Mouse (Mus musculus): Measurements from ENCODE around the gene 1810062G17Rik.

Gene 1810062G17Rik

GRCm38 (mm10) chr3:36475532-36476087 lies at the start of gene 1810062G17Rik, which contains the start of gene Anxa5:
Gene 1810062G17Rik (plus strand): TSS chr3:36475937.
Gene Anxa5 (minus strand): TSS chr3:36475894.
- peak; percentile 70 to 81 for DNase-seq (ENCODE audit: low spot score in 2 of 2)

DNA sequence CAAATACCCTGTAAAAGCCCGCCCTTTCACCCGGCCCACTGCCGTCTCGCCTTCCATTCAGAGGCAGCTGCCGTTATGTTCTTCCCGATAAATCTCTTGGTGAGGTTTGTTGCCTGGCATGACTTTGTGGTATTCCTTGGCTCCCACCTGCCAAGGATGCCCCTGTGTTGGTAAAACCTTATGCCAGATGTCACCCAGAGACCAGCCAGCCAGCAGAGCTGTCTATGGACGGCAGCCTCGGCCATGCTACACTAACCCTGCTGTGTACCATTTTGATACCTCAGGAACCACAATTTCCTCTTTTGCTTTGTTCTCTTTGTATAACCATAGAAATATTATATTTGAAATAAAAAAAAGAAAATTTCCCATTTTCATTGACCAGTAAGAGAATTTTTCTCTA lies 48.4 kb upstream of the 1810062G17Rik start:
- no peak for DNase-seq (ENCODE audit: low spot score in 2 of 2)

DNA sequence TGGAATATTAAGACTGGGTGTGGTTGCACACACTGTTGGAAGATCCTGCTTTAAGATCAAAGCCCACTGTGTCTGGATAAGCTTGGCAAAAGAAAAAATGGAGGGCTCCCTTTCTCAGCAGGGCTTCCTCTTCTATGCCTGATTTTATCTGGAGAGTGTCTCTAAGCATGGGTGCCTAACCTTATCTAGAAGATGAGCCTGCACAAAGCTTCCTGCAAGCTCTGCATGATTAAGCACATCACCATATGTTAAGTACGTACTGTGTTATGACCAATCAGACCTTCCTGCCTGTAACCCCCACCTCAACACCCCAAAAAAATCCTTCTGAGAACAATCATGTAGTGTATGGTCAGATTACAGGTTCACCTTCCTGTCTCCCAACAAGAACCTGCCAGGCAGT lies 45.4 kb upstream of the 1810062G17Rik start:
- no peak for DNase-seq (ENCODE audit: low spot score in 2 of 2)

DNA sequence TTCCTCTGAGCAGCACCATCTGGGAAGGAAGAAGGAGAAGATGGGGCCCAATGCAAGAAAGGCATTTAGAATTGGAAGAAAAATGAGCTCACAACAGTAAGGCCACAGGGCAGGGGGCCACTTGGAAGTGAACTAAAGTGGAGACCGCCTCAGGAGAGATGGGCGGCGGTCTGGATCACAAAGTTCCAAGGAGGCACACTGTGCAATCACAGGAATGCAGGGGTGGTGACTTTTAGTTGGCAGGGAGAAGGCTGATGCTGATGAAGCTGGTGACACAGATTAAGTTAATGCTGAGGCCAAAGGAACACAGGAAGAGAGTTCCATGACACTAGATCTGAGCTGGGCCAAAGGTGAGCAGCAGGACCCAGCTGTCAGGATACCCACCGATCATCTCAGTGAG lies 35.5 kb upstream of the 1810062G17Rik start:
- no peak for DNase-seq (ENCODE audit: low spot score in 2 of 2)

DNA sequence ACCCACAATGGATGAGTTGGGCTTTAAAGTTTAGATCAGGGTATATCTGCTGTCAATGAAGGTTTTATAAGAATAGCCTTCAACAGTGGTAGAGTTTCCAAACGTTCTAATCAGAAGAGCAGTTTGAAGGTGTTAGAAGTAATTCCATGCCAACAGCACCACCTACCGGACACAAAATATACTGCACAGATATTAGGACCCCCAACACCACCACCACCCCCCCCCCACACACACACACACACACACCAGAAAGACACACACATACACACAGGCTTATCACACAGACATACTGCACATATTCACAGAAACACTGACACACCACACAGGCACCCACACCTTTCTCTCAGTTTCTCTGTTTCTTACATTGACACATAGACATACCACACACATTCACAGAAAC lies 33.3 kb upstream of the 1810062G17Rik start:
- peak in 1 of 2 experiments; percentile 38 for DNase-seq (ENCODE audit: low spot score in 2 of 2)

- no peak for DNase-seq (ENCODE audit: low spot score in 2 of 2)
Measured at GRCm38 (mm10) chr3:36446041-36446440, 29.7 kb upstream of the 1810062G17Rik start.

DNA sequence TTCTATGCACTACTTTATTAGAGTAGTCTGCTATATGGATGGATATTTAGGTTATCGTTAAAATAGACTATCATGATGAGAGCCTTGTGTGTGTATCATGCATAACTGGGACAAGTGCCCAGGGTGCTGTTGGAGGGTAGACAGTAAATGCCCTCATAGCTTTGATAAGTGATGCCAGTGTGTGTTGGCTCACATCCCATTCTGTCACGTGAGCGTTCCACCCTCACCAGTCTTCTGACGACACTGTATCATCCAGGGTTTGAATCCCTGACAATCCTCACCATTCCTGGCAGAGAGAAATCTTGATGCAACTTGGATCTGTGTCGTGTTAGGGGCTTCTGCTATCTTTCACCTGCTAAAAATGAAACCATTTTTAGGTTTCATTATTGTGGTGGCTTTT lies 29.2 kb upstream of the 1810062G17Rik start:
- no peak for DNase-seq (ENCODE audit: low spot score in 2 of 2)

- DNase-seq (ENCODE audit: low spot score in 2 of 2) = no peak
Measured at GRCm38 (mm10) chr3:36446918-36447317, 28.8 kb upstream of the 1810062G17Rik start.

DNA sequence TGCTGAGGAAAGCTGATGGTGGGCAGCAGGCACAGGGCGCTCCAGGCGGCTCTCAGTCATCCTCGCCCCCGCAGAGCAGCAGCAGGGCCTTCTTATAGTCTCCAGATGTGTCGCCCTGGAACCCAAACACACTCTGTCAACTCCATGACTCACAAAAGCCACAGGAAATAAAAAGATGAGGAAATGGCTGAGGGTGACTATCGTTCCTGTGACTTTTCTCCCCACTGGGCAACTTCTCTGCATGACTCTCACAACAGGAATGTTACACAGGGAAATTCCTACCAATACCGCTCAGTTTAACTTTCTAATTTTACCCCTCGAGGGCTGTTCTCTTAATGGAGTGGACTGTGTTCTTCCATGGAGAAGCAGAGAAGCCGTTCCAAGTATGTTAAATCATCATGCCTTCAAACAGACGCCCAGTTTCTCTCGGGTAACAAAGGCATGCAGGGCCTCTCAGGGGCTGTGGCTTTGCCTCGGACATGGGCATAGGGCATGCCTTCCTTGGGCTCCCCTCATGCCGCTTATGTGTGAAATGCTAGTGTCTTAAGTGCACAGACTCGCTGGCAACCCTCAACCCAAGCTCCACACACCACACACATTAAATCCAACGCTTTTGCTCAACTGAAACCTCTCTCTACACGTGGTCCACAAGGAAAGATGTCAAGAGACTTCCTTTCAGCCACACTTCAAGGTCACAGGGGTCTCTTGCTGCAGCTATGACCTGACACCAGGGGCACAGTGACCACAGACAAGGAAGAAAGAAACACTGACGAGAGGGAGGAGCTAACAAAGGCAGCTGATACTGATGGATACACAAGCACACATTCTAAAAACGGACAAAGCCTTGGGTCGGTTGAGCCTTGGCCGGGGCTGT lies 26.2 kb upstream of the 1810062G17Rik start:
- no peak for DNase-seq (ENCODE audit: low spot score in 2 of 2)

DNA sequence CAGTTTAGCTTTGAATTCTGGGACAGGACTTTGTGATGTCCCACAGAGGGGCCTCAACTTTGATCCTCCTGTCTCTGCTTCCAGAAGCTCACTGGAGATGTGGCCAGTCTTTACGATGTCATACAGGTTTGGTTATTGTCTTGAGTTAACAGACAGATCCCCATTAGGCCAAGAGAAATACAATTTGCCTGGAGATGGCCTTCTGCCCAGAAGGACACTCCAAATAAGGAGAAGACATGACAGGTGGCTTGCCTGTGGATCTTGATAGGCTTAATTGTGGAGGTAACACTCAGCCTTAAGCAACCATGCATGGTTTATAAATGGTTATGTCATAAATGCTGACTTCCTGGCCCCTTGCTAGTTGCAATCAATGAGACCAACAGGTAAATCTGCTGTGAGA lies 23.2 kb upstream of the 1810062G17Rik start:
- DNase-seq (ENCODE audit: low spot score in 2 of 2) = no peak

- DNase-seq (ENCODE audit: low spot score in 2 of 2) = no peak
Measured at GRCm38 (mm10) chr3:36455124-36455523, 20.6 kb upstream of the 1810062G17Rik start.

- DNase-seq (ENCODE audit: low spot score in 2 of 2) = no peak
Measured at GRCm38 (mm10) chr3:36455566-36455965, 20.2 kb upstream of the 1810062G17Rik start.

DNA sequence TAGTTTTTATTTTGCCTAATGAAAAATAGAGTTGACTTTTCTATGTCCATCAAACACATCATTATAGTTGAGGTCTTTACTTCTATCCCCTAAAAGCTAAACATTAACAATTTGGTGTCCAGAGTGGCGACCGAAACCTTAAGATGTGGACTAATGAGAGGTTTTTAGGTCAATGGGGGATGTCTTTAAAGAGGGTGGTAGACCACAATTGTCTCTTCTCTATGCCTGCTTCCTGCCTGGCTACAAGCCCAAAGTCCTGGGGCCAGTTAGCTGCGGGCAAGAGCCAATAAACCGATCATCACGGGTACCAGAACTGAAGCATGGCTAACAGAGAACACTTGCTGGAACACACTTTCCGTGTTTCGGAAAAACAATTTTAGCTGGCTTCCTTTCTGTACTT lies 15.0 kb upstream of the 1810062G17Rik start:
- DNase-seq (ENCODE audit: low spot score in 2 of 2) = no peak

DNA sequence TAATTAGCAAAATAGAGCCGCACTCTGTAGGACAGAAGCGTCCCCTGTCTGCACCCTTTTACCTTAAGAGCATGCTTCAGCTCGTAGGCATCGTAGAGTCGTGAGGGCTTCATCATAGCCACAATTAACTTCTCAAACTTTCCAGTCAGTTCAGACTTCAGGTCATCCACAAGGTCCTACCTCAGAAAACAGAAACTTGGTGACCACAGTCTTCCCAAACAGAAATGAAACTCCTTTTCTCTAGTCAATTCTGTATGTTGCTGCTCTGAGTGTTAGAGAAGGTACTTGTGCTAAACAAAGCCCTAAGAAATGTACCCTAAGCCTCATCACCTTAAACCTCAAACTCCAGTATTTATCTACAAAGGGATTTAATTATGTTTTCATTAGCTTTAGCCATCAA lies 13.9 kb upstream of the 1810062G17Rik start:
- DNase-seq (ENCODE audit: low spot score in 2 of 2) = no peak

GRCm38 (mm10) chr3:36462348-36462747 lies 13.4 kb upstream of the 1810062G17Rik start:
- no peak for DNase-seq (ENCODE audit: low spot score in 2 of 2)

DNA sequence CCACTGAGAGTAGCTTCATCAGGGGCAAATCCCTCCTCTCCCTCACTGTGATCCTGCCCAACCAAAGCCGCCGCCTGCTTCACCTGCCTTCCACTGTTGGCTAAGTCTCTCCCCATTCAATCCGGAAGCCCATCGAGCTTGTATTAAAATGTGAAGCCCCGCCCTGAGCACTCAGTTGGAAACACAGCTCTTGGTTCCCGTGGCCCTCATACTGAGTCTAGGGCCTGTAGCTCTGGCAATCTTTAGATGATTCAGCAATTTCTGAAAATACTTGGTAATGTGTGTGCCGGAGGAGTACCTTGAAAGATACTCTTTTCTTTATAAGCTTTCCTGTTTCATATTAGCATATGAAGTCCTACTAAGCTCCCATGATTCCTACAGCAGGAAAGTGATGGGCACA lies 10.2 kb upstream of the 1810062G17Rik start:
- DNase-seq (ENCODE audit: low spot score in 2 of 2) = no peak

GRCm38 (mm10) chr3:36467632-36468031 lies 8.1 kb upstream of the 1810062G17Rik start:
- DNase-seq (ENCODE audit: low spot score in 2 of 2) = no peak

- DNase-seq (ENCODE audit: low spot score in 2 of 2) = no peak
Measured at GRCm38 (mm10) chr3:36468871-36469270, 6.9 kb upstream of the 1810062G17Rik start.

DNA sequence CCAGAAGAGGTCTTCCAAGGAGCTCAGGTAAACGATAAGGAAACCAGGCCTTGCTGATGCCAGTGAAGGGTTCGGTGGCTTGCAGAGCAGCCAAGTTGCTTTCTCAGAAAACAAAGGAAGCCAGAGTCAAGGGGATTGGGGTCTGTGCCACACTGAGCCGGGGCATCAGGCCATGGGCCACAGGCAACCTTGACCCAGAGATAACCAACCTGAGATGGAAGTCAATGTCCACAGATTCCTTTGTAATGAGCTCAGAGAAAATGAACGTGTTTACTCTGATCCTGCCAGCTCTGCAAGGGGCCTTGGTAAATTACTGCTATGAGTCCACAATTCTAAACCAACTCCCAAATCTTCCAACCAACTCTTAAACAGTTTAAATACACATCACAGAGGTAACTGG lies 3.9 kb upstream of the 1810062G17Rik start:
- DNase-seq (ENCODE audit: low spot score in 2 of 2) = no peak

DNA sequence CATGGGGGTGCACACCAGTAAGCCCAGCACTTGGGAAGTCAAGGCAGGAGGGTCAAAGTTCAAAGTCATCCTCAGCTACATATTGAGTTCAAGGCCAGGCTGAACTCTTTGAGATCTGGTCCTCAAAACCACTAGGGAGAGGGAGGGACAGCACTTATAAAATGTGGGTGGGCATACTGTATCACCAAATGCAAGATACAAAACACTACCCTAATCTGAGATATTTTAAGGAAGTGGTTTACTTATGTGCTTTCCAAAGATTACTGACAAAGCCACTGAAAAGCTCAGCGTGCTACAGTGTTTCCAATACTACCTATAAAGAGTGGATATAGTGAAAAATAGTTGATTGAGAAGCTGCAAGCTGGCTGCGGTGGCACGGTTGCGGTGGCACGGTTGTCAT lies 2.5 kb upstream of the 1810062G17Rik start:
- no peak for DNase-seq (ENCODE audit: low spot score in 2 of 2)

DNA sequence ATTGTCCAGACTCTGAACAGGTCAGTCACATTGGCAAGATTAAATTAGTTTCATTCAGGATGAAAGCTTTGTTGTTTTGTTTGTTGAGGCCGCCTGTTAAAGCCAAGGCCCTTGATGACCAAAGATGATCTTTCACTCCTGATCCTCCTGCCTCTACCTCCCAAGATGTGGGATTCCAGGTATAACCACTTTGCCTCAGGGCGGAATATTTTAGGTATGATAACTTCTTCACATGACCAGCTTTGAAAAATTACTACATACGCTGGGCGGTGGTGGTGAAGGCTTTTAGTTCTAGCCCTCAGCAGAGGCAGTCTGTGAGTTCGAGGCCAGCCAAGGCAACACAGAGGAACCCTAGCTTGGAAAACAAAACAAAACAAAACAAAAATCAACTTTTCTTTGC lies 1.3 kb upstream of the 1810062G17Rik start:
- DNase-seq (ENCODE audit: low spot score in 2 of 2) = no peak

DNA sequence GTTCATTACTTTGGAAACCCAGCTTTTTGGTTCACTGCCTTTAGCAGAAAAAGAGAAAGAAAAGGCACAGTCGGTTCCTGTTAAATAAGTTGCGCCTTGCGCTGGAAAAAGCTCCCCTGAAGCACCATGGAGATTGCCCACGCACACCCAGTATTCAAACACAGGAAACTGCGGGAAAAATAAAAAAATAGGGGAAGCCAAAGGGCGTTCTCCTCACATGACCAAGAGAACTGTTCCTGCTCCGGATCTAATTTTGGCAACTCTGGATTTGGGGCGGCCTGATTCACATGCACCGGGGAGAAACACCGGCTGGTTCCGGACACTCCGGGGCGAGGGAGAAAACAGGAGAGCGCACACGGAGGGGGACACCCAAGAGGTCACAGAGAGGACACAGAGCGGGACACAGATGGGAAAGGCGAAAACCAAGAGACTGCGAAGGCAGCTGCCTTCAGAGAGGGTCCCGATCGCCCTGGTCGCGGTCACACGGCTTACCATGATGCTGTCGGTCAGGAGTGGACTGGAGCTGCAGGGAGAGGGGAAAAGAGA lies 726 bp upstream of the 1810062G17Rik start:
- peak in 1 of 2 experiments; percentile 36 for DNase-seq (ENCODE audit: low spot score in 2 of 2)

Data from frontal cortex, postnatal 25 days (tissue).